ENCODE assay signal across 25 mouse cellular contexts in genomic region chr15:69456191-69456770, GRCm38 (mm10).
"Had no signal": no experiment of that assay in that cellular context is flagged by ENCODE, and none has a peak within 500 bp of the region (broad histone marks: within the 10 kb centered on the region; RNA-seq: fewer than 3 reads in every experiment).

No protein-coding gene starts in this region.

- DNase-seq: gastrocnemius, postnatal 14 days; gastrocnemius, postnatal 36 days; heart, adult 11 months; heart, adult 2 months; heart, postnatal 14 days; heart, postnatal 36 days; kidney, adult 11 months; kidney, adult 2 months; kidney, postnatal 10 days; kidney, postnatal 25 days; kidney, postnatal 4 days; liver; liver, embryonic 13.5 days had no signal

- H3K36me3 ChIP-seq: heart, embryonic 13.5 days; heart, embryonic 15.5 days; hindbrain, embryonic 13.5 days; hindbrain, embryonic 15.5 days; limb, embryonic 10.5 days; limb, embryonic 12.5 days; liver, embryonic 13.5 days had no signal

- H3K27ac ChIP-seq: heart, adult 2 months; heart, embryonic 13.5 days; heart, embryonic 15.5 days; hindbrain, embryonic 13.5 days; hindbrain, embryonic 15.5 days; hindbrain, postnatal 0 days; layer of hippocampus, adult 2 months; left cerebral cortex, adult 2 months; limb, embryonic 10.5 days; limb, embryonic 12.5 days; liver, embryonic 13.5 days had no signal

- H3K4me3 ChIP-seq: heart, adult 2 months; heart, embryonic 13.5 days; heart, embryonic 15.5 days; hindbrain, embryonic 13.5 days; hindbrain, embryonic 15.5 days; layer of hippocampus, adult 2 months; left cerebral cortex, adult 2 months; limb, embryonic 10.5 days; limb, embryonic 12.5 days; liver, embryonic 13.5 days had no signal

- H3K9ac ChIP-seq: heart, embryonic 13.5 days; heart, embryonic 15.5 days; hindbrain, embryonic 13.5 days; hindbrain, embryonic 15.5 days; limb, embryonic 12.5 days; liver, embryonic 13.5 days had no signal

- H3K27me3 ChIP-seq: heart, embryonic 13.5 days; heart, embryonic 15.5 days; hindbrain, embryonic 13.5 days; hindbrain, embryonic 15.5 days; limb, embryonic 12.5 days; liver, embryonic 13.5 days had no signal

- ATAC-seq: hindbrain, postnatal 0 days; intestine, embryonic 16.5 days had no signal

- H3K4me2 ChIP-seq: heart, embryonic 11.5 days; heart, embryonic 13.5 days; heart, embryonic 15.5 days; hindbrain, embryonic 13.5 days; hindbrain, embryonic 15.5 days; limb, embryonic 12.5 days; liver, embryonic 11.5 days; liver, embryonic 13.5 days had no signal

- H3K4me1 ChIP-seq: heart, embryonic 13.5 days; heart, embryonic 15.5 days; hindbrain, embryonic 13.5 days; hindbrain, embryonic 15.5 days; limb, embryonic 10.5 days; limb, embryonic 12.5 days; liver, embryonic 13.5 days had no signal

- H3K9me3 ChIP-seq: heart, embryonic 13.5 days; heart, embryonic 15.5 days; hindbrain, embryonic 13.5 days; hindbrain, embryonic 15.5 days; limb, embryonic 10.5 days; limb, embryonic 12.5 days; liver, embryonic 13.5 days had no signal
